Mouse (Mus musculus): Measurements from ENCODE around the gene Cnp.

DNA sequence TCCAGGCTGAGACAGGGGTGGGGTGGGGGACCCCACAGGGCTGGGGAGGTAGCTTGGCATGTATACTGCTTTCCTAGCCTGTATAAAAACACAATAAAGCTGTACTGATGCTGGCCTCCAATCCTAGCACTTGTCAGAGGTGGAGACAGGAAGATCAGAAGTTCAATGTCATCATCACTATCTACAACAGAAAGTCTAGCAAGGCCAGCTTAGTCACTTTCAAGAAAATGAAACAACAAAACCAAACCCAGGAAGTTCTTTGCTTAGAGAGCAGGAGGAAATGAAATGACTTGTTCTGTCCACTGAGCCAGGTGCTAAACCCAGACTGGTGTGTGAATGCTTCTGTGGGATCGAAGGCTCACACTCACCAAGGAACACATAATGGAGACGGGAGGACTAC lies 13.8 kb downstream of the Cnp start:
- TF ChIP-seq GATA1 (IDR thresholded peaks at IDR 0.05; ENCODE audit: borderline replicate concordance, low read length) (no peak), FLI1 (IDR thresholded peaks at IDR 0.05; ENCODE audit: low read length) (no peak)

Data from megakaryocyte, embryonic 14.5 days (primary cell).